In the genomic region with DNA sequence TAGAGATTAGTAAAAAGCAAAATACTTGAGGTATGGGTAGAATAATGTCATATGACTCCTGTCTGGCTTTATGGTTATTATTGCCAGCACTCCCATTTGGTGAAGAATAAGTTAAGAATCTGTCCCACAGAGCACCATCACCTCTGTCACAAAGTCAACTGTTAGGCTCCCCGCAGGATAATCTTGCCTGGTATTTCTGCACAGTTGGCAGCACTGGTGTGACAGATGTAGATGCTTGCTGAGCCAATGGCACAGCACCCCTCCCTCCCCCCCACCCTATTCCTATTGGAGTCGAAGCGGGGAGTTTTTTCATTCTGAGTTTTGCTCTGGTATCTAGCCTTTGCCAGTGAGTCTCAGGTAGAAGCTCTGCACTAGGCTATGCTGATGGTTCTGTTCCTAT, we compare ENCODE assay signal across 31 mouse cellular contexts. TPM values are rescaled to one million over a fixed set of nuclear protein-coding genes. Genes with fewer than 3 reads are reported as not detected.
DNase-seq lines count a peak whose midpoint lies in the region; ATAC-seq lines count a peak whose summit lies in the region.
"Had no signal": no experiment of that assay in that cellular context is flagged by ENCODE, and none has a peak within 500 bp of the region (broad histone marks: within the 10 kb centered on the region; RNA-seq: fewer than 3 reads in every experiment).

No protein-coding gene starts in this region.

- peak; percentile 42; the same call in 1 of the 2 replicates for ATAC-seq in forebrain, embryonic 14.5 days
- ATAC-seq: CD4-positive, CD25-positive, alpha-beta regulatory T cell, adult 4 months; hindbrain, postnatal 0 days; inflammation-experienced regulatory T-cells, adult 6 months; intestine, embryonic 16.5 days had no signal

- no peaks in the 10 kb centered on the region for H3K9me3 ChIP-seq in forebrain, embryonic 14.5 days (replicated peaks; ENCODE audit: control insufficient read depth, low read length)
- H3K9me3 ChIP-seq in forebrain, embryonic 10.5 days: no peaks in the 10 kb centered on the region
- H3K9me3 ChIP-seq: embryonic facial prominence, embryonic 12.5 days; embryonic facial prominence, embryonic 15.5 days; heart, embryonic 12.5 days; heart, embryonic 15.5 days had no signal

- 34% methylated on average over 3 of the region's 3 CpGs for WGBS in forebrain, embryonic 14.5 days
- 66% methylated on average over 3 of the region's 3 CpGs for WGBS in forebrain, embryonic 10.5 days

- H3K9ac ChIP-seq in forebrain, embryonic 14.5 days (ENCODE audit: low read length): no peak overlapping the region
- H3K9ac ChIP-seq: embryonic facial prominence, embryonic 12.5 days; embryonic facial prominence, embryonic 15.5 days; heart, embryonic 12.5 days; heart, embryonic 15.5 days; hindbrain, embryonic 14.5 days had no signal

- H3K27me3 ChIP-seq in forebrain, embryonic 14.5 days (replicated peaks; ENCODE audit: control insufficient read depth, insufficient read depth, low read length): no peaks in the 10 kb centered on the region
- no peaks in the 10 kb centered on the region for H3K27me3 ChIP-seq in forebrain, embryonic 10.5 days (ENCODE audit: poor library complexity, severe bottlenecking)
- H3K27me3 ChIP-seq: embryonic facial prominence, embryonic 12.5 days; embryonic facial prominence, embryonic 15.5 days; heart, embryonic 12.5 days; heart, embryonic 15.5 days had no signal

- DNase-seq in forebrain, embryonic 14.5 days (ENCODE audit: low spot score): peak; percentile 54
- no peak for DNase-seq in forebrain, embryonic 10.5 days (ENCODE audit: extremely low spot score, low spot score)
- DNase-seq in heart, adult 11 months: peak; percentile 7
- no peak for DNase-seq in heart, postnatal 14 days
- DNase-seq in left cerebral cortex, postnatal 4 days: peak; percentile 48
- no peak for DNase-seq in left cerebral cortex, adult 18-20 months (ENCODE audit: low spot score in 2 of 2)
- DNase-seq: adrenal gland, adult 2 months; adrenal gland, postnatal 14 days; cerebellum, adult 11-12 months; cerebellum, adult 8-10 months; cerebellum, postnatal 25 days; gastrocnemius, postnatal 14 days; heart, adult 18-20 months; heart, postnatal 10 days; heart, postnatal 4 days; kidney, adult 18-20 months had no signal

- no peak overlapping the region for H3K4me2 ChIP-seq in forebrain, embryonic 14.5 days (ENCODE audit: low read length)
- H3K4me2 ChIP-seq: embryonic facial prominence, embryonic 12.5 days; embryonic facial prominence, embryonic 15.5 days; heart, embryonic 12.5 days; heart, embryonic 15.5 days; hindbrain, embryonic 14.5 days had no signal

- H3K4me1 ChIP-seq in forebrain, embryonic 14.5 days (ENCODE audit: control insufficient read depth, insufficient read depth, low read length): no peaks in the 10 kb centered on the region
- H3K4me1 ChIP-seq in forebrain, embryonic 10.5 days: 0 out of 2 replicates have a peak, but pooled peaks cover 9% of the 10 kb centered on the region
- H3K4me1 ChIP-seq: embryonic facial prominence, embryonic 12.5 days; embryonic facial prominence, embryonic 15.5 days; heart, embryonic 15.5 days had no signal

- intact Hi-C loops in heart, postnatal 14 days (cut with DNase I): no loop called here
- intact Hi-C loops in left cerebral cortex, postnatal 4 days (cut with DNase I): no loop called here

- no peaks in the 10 kb centered on the region for H3K36me3 ChIP-seq in forebrain, embryonic 14.5 days (ENCODE audit: control insufficient read depth, insufficient read depth, low read length)
- no peaks in the 10 kb centered on the region for H3K36me3 ChIP-seq in forebrain, embryonic 10.5 days (replicated peaks)
- H3K36me3 ChIP-seq: embryonic facial prominence, embryonic 12.5 days; embryonic facial prominence, embryonic 15.5 days; heart, embryonic 12.5 days; heart, embryonic 15.5 days had no signal

- no peak overlapping the region for H3K27ac ChIP-seq in forebrain, embryonic 14.5 days (ENCODE audit: low read depth, low read length)
- H3K27ac ChIP-seq in forebrain, embryonic 10.5 days: no peak overlapping the region
- H3K27ac ChIP-seq: embryonic facial prominence, embryonic 12.5 days; embryonic facial prominence, embryonic 15.5 days; heart, embryonic 15.5 days; hindbrain, embryonic 14.5 days; hindbrain, postnatal 0 days had no signal

- no peak overlapping the region for H3K4me3 ChIP-seq in forebrain, embryonic 14.5 days (ENCODE audit: low read depth, low read length)
- H3K4me3 ChIP-seq in forebrain, embryonic 10.5 days: no peak overlapping the region
- H3K4me3 ChIP-seq: embryonic facial prominence, embryonic 12.5 days; embryonic facial prominence, embryonic 15.5 days; heart, embryonic 12.5 days; heart, embryonic 15.5 days had no signal

RNA-seq across cellular contexts. Expression of a gene that starts 23.9 kb away (rescaled TPM):
- polyA plus RNA-seq in forebrain, embryonic 14.5 days (2014; fragmentation: Nextera tagmentation; extraction: Ambion mirVana): 0.21 and 0.36 TPM in 2 replicates
- not detected in 2 replicates for polyA plus RNA-seq in forebrain, embryonic 10.5 days (2016; fragmentation: Nextera tagmentation; extraction: Ambion mirVana)
- not detected for total RNA-seq in heart, postnatal 14 days (2021)
- under 1 TPM in 1 of 2 experiments, not detected in 1; 0.24 TPM for total RNA-seq in left cerebral cortex, postnatal 4 days (2021)
- total RNA-seq in left cerebral cortex, adult 18-20 months (2021): 1 to 10 TPM; 5.9 to 6.8 TPM
- total RNA-seq: adrenal gland, adult 2 months; adrenal gland, postnatal 14 days; common myeloid progenitor, adult 5-6 weeks; gastrocnemius, adult 18-20 months; gastrocnemius, postnatal 14 days; gastrocnemius, postnatal 4 days; heart, postnatal 10 days; MEL had no signal
- polyA plus RNA-seq: adrenal gland, adult 2 months; C2C12; CD4-positive, CD25-positive, alpha-beta regulatory T cell, adult 4 months; embryonic facial prominence, embryonic 12.5 days; embryonic facial prominence, embryonic 15.5 days; heart, embryonic 12.5 days; heart, embryonic 15.5 days; hindbrain, embryonic 11.5 days; inflammation-experienced regulatory T-cells, adult 6 months; intestine, embryonic 16.5 days had no signal

Comparison
In these comparisons a context has a peak if more than half of its experiments do, and no peak if none do; other contexts are left out.
1. DNase-seq: peak in forebrain, embryonic 14.5 days (single experiment), heart, adult 11 months (single experiment) and left cerebral cortex, postnatal 4 days (single experiment); none in forebrain, embryonic 10.5 days (single experiment), heart, postnatal 14 days (0 of 2) and left cerebral cortex, adult 18-20 months (0 of 2).
2. RNA of a gene that starts 23.9 kb away (total RNA-seq): 5.9 to 6.8 TPM in left cerebral cortex, adult 18-20 months; 0.24 TPM in left cerebral cortex, postnatal 4 days and not detected in heart, postnatal 14 days; every median in the first group is over 4 times any median in the second.